In the genomic region with DNA sequence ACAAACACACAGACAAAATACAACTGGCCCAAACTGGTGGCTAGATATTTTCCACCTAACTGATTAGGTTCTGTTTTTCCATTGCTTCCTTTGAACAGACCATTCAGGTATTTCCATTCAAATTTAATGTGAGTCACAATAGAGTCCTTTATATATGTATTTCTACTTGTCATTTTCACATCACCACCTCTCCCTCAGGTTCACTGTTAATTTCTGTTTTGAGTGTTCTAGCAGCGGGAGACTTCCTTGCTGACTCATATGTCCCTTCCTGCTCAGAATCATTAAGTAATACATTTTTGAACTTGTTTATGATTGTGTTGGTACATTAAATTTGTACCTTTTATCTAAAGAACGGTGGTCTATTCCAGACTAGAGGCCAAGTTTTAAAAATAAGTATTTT, we compare ENCODE assay signal across 22 mouse cellular contexts.
DNase-seq lines count a peak whose midpoint lies in the region; ATAC-seq lines count a peak whose summit lies in the region.
"Had no signal": no experiment of that assay in that cellular context is flagged by ENCODE, and none has a peak within 500 bp of the region (broad histone marks: within the 10 kb centered on the region; RNA-seq: fewer than 3 reads in every experiment).

No protein-coding gene starts in this region.

- peak; percentile 2 for DNase-seq in induced T-regulatory cell, adult 2 months (ENCODE audit: low read depth)
- no peak for DNase-seq in retina, embryonic 14.5 days (ENCODE audit: low spot score)
- no peak for DNase-seq in heart, adult 11 months
- DNase-seq: adrenal gland, adult 8-10 months; adrenal gland, postnatal 14 days; adrenal gland, postnatal 36 days; B cell, adult 2 months; cerebellum, adult 18-20 months; cerebellum, adult 8-10 months; cerebellum, adult 9-11 months; cerebellum, postnatal 14 days; cerebellum, postnatal 36 days; embryo, embryonic 11 days had no signal

- no peaks in the 10 kb centered on the region for H3K4me1 ChIP-seq in midbrain, embryonic 15.5 days
- H3K4me1 ChIP-seq: embryonic facial prominence, embryonic 13.5 days; embryonic facial prominence, embryonic 15.5 days; forebrain, embryonic 10.5 days; forebrain, embryonic 12.5 days had no signal

- no peak overlapping the region for H3K4me2 ChIP-seq in midbrain, embryonic 15.5 days
- H3K4me2 ChIP-seq: embryonic facial prominence, embryonic 13.5 days; embryonic facial prominence, embryonic 15.5 days; forebrain, embryonic 12.5 days had no signal

- ATAC-seq in CD4-positive, CD25-positive, alpha-beta regulatory T cell, adult 4 months, result peak; percentile 66
- ATAC-seq in midbrain, embryonic 15.5 days (replicated peaks), result no peak
- ATAC-seq: forebrain, embryonic 14.5 days; forebrain, embryonic 16.5 days had no signal

- 85% methylated on average over 2 of the region's 2 CpGs for WGBS in midbrain, embryonic 15.5 days

- no peak overlapping the region for H3K9ac ChIP-seq in midbrain, embryonic 15.5 days
- H3K9ac ChIP-seq: embryonic facial prominence, embryonic 13.5 days; embryonic facial prominence, embryonic 15.5 days; forebrain, embryonic 12.5 days had no signal

- H3K27ac ChIP-seq in midbrain, embryonic 15.5 days, result no peak overlapping the region
- H3K27ac ChIP-seq: embryonic facial prominence, embryonic 13.5 days; embryonic facial prominence, embryonic 15.5 days; forebrain, embryonic 10.5 days; forebrain, embryonic 12.5 days had no signal

- H3K4me3 ChIP-seq in midbrain, embryonic 15.5 days, result no peak overlapping the region
- H3K4me3 ChIP-seq: embryonic facial prominence, embryonic 13.5 days; embryonic facial prominence, embryonic 15.5 days; erythroblast, embryonic 14.5 days; forebrain, embryonic 10.5 days; forebrain, embryonic 12.5 days had no signal

- no peaks in the 10 kb centered on the region for H3K9me3 ChIP-seq in midbrain, embryonic 15.5 days
- H3K9me3 ChIP-seq: embryonic facial prominence, embryonic 13.5 days; embryonic facial prominence, embryonic 15.5 days; forebrain, embryonic 10.5 days; forebrain, embryonic 12.5 days had no signal

- H3K27me3 ChIP-seq in midbrain, embryonic 15.5 days (replicated peaks), result no peaks in the 10 kb centered on the region
- H3K27me3 ChIP-seq: embryonic facial prominence, embryonic 13.5 days; embryonic facial prominence, embryonic 15.5 days; forebrain, embryonic 12.5 days had no signal

- no peaks in the 10 kb centered on the region for H3K36me3 ChIP-seq in midbrain, embryonic 15.5 days (replicated peaks)
- H3K36me3 ChIP-seq: embryonic facial prominence, embryonic 13.5 days; embryonic facial prominence, embryonic 15.5 days; forebrain, embryonic 10.5 days; forebrain, embryonic 12.5 days had no signal
